19 mouse cellular contexts compared by ENCODE assay signal in genomic region chr3:28841886-28842649, GRCm38 (mm10). TPM values are rescaled to one million over a fixed set of nuclear protein-coding genes. Genes with fewer than 3 reads are reported as not detected.
DNase-seq lines count a peak whose midpoint lies in the region; ATAC-seq and TF ChIP-seq lines count a peak whose summit lies in the region.
"Had no signal": no experiment of that assay in that cellular context is flagged by ENCODE, and none has a peak within 500 bp of the region (broad histone marks: within the 10 kb centered on the region; RNA-seq: fewer than 3 reads in every experiment).

No protein-coding gene starts in this region.

- peak overlapping the region; percentile 51 for H3K27ac ChIP-seq in forebrain, embryonic 10.5 days
- no peak overlapping the region for H3K27ac ChIP-seq in forebrain, postnatal 0 days (ENCODE audit: low read depth, low read length)
- peak overlapping the region; percentile 79 for H3K27ac ChIP-seq in kidney, embryonic 15.5 days
- no peak overlapping the region for H3K27ac ChIP-seq in hindbrain, embryonic 10.5 days
- H3K27ac ChIP-seq: limb, embryonic 13.5 days had no signal

- H3K27me3 ChIP-seq in forebrain, embryonic 10.5 days (ENCODE audit: poor library complexity, severe bottlenecking), result no peaks in the 10 kb centered on the region
- no peaks in the 10 kb centered on the region for H3K27me3 ChIP-seq in forebrain, postnatal 0 days (ENCODE audit: insufficient read depth, low read length)
- H3K27me3 ChIP-seq in kidney, embryonic 15.5 days, result no peaks in the 10 kb centered on the region
- no peaks in the 10 kb centered on the region for H3K27me3 ChIP-seq in hindbrain, embryonic 10.5 days (ENCODE audit: insufficient read depth, poor library complexity, severe bottlenecking)
- H3K27me3 ChIP-seq: limb, embryonic 13.5 days had no signal

- H3K4me1 ChIP-seq in forebrain, embryonic 10.5 days, result peaks cover 21% of the 10 kb centered on the region
- no peaks in the 10 kb centered on the region for H3K4me1 ChIP-seq in forebrain, postnatal 0 days (ENCODE audit: insufficient read depth)
- H3K4me1 ChIP-seq in kidney, embryonic 15.5 days, result peaks cover 16% of the 10 kb centered on the region
- H3K4me1 ChIP-seq in hindbrain, embryonic 10.5 days (replicated peaks), result peaks cover 18% of the 10 kb centered on the region

- 32% methylated on average over 3 of the region's 3 CpGs for WGBS in forebrain, embryonic 10.5 days
- 14% methylated on average over 3 of the region's 3 CpGs for WGBS in forebrain, postnatal 0 days
- whole genome bisulfite sequencing in kidney, embryonic 15.5 days, result 12% methylated on average over 3 of the region's 3 CpGs
- 35% methylated on average over 3 of the region's 3 CpGs for WGBS in hindbrain, embryonic 10.5 days

- ATAC-seq in forebrain, postnatal 0 days, result no peak
- ATAC-seq in kidney, embryonic 15.5 days (replicated peaks; ENCODE audit: low FRiP score), result peak; percentile 73
- ATAC-seq: activated CD4-positive, CD25-positive, alpha-beta regulatory T cell, adult 4 months; liver, postnatal 0 days had no signal

- TF ChIP-seq CTCF in forebrain, postnatal 0 days (IDR thresholded peaks at IDR 0.05; ENCODE audit: low read depth), result no peak

- H3K9ac ChIP-seq in forebrain, postnatal 0 days, result no peak overlapping the region
- no peak overlapping the region for H3K9ac ChIP-seq in kidney, embryonic 15.5 days
- H3K9ac ChIP-seq: limb, embryonic 13.5 days; liver, postnatal 0 days had no signal

- no peak for DNase-seq in forebrain, embryonic 10.5 days (ENCODE audit: extremely low spot score, low spot score)
- DNase-seq in forebrain, postnatal 0 days, result no peak
- DNase-seq in kidney, postnatal 10 days, result no peak
- peak; percentile 22 for DNase-seq in WW6 (ENCODE audit: low read depth, low spot score)
- DNase-seq in kidney, postnatal 4 days, result peak; percentile 2 to 12
- DNase-seq in gastrocnemius, postnatal 4 days (ENCODE audit: low spot score in 2 of 2), result no peak
- DNase-seq in hindbrain, embryonic 10.5 days (ENCODE audit: low spot score), result no peak
- DNase-seq: cerebellum, adult 11-12 months; gastrocnemius, postnatal 10 days; liver, postnatal 0 days; thymus, adult 18-20 months had no signal

- H3K9me3 ChIP-seq in forebrain, embryonic 10.5 days, result no peaks in the 10 kb centered on the region
- H3K9me3 ChIP-seq in forebrain, postnatal 0 days (ENCODE audit: low read length), result no peaks in the 10 kb centered on the region
- no peaks in the 10 kb centered on the region for H3K9me3 ChIP-seq in kidney, embryonic 15.5 days (replicated peaks)
- no peaks in the 10 kb centered on the region for H3K9me3 ChIP-seq in hindbrain, embryonic 10.5 days
- H3K9me3 ChIP-seq: G1E; limb, embryonic 13.5 days had no signal

- no peak overlapping the region for H3K4me3 ChIP-seq in forebrain, embryonic 10.5 days
- H3K4me3 ChIP-seq in forebrain, postnatal 0 days (ENCODE audit: low read depth, low read length), result no peak overlapping the region
- no peak overlapping the region for H3K4me3 ChIP-seq in kidney, embryonic 15.5 days (replicated peaks)
- no peak overlapping the region for H3K4me3 ChIP-seq in hindbrain, embryonic 10.5 days
- H3K4me3 ChIP-seq: limb, embryonic 13.5 days had no signal

- no peak overlapping the region for H3K4me2 ChIP-seq in forebrain, postnatal 0 days (ENCODE audit: low read depth)
- H3K4me2 ChIP-seq in kidney, embryonic 15.5 days, result no peak overlapping the region
- H3K4me2 ChIP-seq: limb, embryonic 13.5 days had no signal

- H3K36me3 ChIP-seq in forebrain, embryonic 10.5 days (replicated peaks), result no peaks in the 10 kb centered on the region
- no peaks in the 10 kb centered on the region for H3K36me3 ChIP-seq in forebrain, postnatal 0 days (ENCODE audit: insufficient read depth)
- no peaks in the 10 kb centered on the region for H3K36me3 ChIP-seq in kidney, embryonic 15.5 days
- no peaks in the 10 kb centered on the region for H3K36me3 ChIP-seq in hindbrain, embryonic 10.5 days
- H3K36me3 ChIP-seq: G1E; limb, embryonic 13.5 days had no signal

RNA-seq across cellular contexts. Expression of gene Rpl22l1, which starts 36.8 kb away (rescaled TPM):
- polyA plus RNA-seq in forebrain, embryonic 10.5 days (2016; fragmentation: Nextera tagmentation; extraction: Ambion mirVana), result 338 and 348 TPM in 2 replicates
- total RNA-seq in forebrain, postnatal 0 days (2014; rRNA removed), result 368 and 440 TPM in 2 replicates
- polyA plus RNA-seq in forebrain, postnatal 0 days (2015; fragmentation: Nextera tagmentation; extraction: Ambion mirVana), result 263 and 321 TPM in 2 replicates
- polyA plus RNA-seq in kidney, embryonic 15.5 days (2015; fragmentation: Nextera tagmentation; extraction: Ambion mirVana), result 412 and 505 TPM in 2 replicates
- 100 to 1,000 TPM; 201 to 271 TPM for total RNA-seq in gastrocnemius, postnatal 4 days (2021)
- polyA plus RNA-seq in hindbrain, embryonic 10.5 days (2016; fragmentation: Nextera tagmentation; extraction: Ambion mirVana), result 307 and 321 TPM in 2 replicates

RNA-seq across cellular contexts. Expression of gene Gm1527, which starts 50.3 kb away (rescaled TPM):
- not detected in 2 replicates for polyA plus RNA-seq in forebrain, embryonic 10.5 days (2016; fragmentation: Nextera tagmentation; extraction: Ambion mirVana)
- total RNA-seq in forebrain, postnatal 0 days (2014; rRNA removed), result not detected in 2 replicates
- not detected in 2 replicates for polyA plus RNA-seq in forebrain, postnatal 0 days (2015; fragmentation: Nextera tagmentation; extraction: Ambion mirVana)
- not detected in 2 replicates for polyA plus RNA-seq in kidney, embryonic 15.5 days (2015; fragmentation: Nextera tagmentation; extraction: Ambion mirVana)
- total RNA-seq in gastrocnemius, postnatal 4 days (2021), result not detected
- polyA plus RNA-seq in hindbrain, embryonic 10.5 days (2016; fragmentation: Nextera tagmentation; extraction: Ambion mirVana), result not detected in 2 replicates
- total RNA-seq: G1E; gastrocnemius, postnatal 10 days; layer of hippocampus, postnatal 10 days; megakaryocyte, adult 5-6 weeks had no signal
- polyA plus RNA-seq: activated CD4-positive, CD25-positive, alpha-beta regulatory T cell, adult 4 months; G1E; heart, embryonic 16.5 days; limb, embryonic 13.5 days; liver, postnatal 0 days; neural tube, embryonic 14.5 days had no signal

Comparison
In these comparisons a context has a peak if more than half of its experiments do, and no peak if none do; other contexts are left out.
1. DNase-seq: peak in WW6 (single experiment) and kidney, postnatal 4 days (2 of 2); none in forebrain, embryonic 10.5 days (single experiment), forebrain, postnatal 0 days (single experiment), kidney, postnatal 10 days (single experiment), gastrocnemius, postnatal 4 days (0 of 2) and hindbrain, embryonic 10.5 days (single experiment).
2. H3K27ac ChIP-seq: peak in forebrain, embryonic 10.5 days (single experiment) and kidney, embryonic 15.5 days (single experiment); none in forebrain, postnatal 0 days (single experiment) and hindbrain, embryonic 10.5 days (single experiment).